Mouse (Mus musculus): ENCODE measurements around the gene Trir. TPM values are rescaled to one million over a fixed set of nuclear protein-coding genes. Genes with fewer than 3 reads are reported as not detected.

Gene Trir
- polyA plus RNA-seq (2014; fragmentation: Illumina TruSeq; extraction: RNeasy Lipid Tissue Mini Kit (QIAGEN cat#74804); ENCODE audit: insufficient read depth, low read depth, low replicate concordance): 138 TPM

GRCm38 (mm10) chr8:85026670-85027515 lies at the start of gene Trir:
Gene Trir, plus strand, starts transcription at chr8:85026823.

DNA sequence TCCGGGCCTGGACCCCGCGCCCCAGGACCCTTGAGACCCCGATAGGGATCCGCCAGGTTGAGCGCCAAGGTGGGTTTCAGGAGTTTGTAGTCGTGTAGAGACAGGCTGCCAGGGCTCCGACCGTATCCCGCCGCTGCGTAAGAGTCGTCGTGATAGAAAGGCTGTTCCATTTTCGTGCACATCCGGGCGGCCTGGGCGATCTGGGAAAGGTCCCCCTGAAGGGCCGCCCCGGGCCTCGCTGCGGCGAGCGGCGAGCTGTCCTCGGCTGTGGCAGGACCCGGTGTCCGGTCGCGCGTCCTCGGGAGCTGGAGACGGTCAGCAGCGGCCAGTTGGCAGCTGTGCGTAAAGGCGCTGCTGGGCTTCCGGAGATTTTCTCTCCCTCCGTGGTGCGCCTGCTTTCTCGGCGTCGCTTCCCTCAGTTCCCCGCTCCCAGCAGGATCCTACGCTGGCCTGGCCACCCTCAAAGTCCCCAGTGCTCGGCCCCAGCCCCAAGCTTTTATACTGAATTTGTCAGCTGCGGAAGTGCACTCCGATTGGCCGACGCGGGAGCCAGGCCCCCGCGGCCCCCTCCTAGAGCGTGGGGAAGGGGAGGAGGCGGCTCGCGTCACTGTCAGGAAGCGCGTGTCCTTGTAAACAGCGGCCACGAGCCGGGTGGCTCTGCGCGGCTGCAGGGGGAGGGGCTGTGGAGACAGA lies 48.2 kb upstream of the Trir start, which contains the start of gene Junb:
Junb (minus strand) TSS at position 471 of the 693 bp plus-strand sequence.

DNA sequence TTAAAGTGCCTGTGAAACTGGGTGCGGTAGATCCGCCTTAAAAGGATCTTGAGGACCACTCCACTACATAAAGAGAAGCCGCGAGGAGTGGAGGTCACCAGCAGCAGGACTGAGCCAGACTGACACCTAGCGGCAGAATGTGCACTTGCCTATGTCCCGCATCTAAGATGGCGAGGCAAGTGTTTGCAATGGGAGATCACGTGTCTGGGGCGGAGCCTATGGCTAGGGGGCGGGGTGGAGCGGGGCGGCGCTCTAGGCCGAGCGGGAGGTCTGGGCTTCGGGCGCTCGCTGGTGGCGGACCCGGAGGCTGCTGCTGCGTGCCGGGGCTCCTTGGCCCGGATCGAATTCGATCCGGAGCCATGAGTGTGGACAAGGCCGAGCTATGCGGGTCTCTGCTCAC lies 36.3 kb upstream of the Trir start, which contains the start of gene Hook2:
Hook2 (plus strand) TSS at position 255 of the 400 bp plus-strand sequence.

GRCm38 (mm10) chr8:85014431-85014830 lies 12.2 kb upstream of the Trir start, which contains the start of gene Best2:
Gene Best2, minus strand, starts transcription at chr8:85014531.

DNA sequence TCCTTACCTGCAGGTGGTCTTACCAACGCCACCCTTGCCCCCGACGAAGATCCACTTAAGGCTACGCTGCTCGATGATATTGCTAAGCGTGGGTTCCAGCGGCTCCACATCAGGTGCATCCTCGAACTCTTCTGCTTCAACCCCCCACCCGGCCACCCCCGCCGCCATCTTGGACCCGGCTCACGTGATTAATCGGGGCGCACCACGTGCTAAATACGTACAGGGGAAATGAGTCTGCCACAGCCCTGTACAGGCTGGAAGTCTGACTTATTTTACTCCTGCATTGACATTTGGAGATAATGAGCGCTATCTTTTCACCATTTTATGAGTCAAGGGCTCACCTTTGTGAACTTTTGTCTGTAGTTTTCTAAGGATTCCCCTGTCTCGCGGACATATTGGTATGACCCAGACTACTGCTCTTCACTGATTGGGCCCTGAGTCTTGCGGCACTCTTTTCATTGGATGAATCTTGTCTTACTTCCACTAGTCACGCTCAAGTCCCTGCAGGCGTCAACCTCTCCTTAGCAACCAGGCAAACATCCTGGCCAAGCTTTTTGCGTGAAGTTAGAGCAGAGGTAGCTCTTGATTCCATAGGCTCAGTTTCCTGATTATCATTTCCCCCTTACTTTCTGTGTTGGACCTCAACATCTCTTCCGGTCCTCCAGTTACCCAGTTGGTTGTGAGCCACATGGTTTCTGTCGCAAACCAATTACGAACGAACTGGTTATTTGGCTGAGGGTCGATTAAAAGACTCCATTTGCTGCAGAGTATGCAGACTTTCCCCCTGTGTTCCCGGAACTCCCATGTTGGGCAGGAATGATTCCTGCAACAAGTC lies 1.3 kb upstream of the Trir start, which contains the start of gene Asna1:
Asna1 (minus strand) TSS at position 184 of the 835 bp plus-strand sequence.

GRCm38 (mm10) chr8:85036718-85037365 lies 10.2 kb downstream of the Trir start, which contains the start of gene Tnpo2:
Gene Tnpo2, plus strand, starts transcription at chr8:85036915.

DNA sequence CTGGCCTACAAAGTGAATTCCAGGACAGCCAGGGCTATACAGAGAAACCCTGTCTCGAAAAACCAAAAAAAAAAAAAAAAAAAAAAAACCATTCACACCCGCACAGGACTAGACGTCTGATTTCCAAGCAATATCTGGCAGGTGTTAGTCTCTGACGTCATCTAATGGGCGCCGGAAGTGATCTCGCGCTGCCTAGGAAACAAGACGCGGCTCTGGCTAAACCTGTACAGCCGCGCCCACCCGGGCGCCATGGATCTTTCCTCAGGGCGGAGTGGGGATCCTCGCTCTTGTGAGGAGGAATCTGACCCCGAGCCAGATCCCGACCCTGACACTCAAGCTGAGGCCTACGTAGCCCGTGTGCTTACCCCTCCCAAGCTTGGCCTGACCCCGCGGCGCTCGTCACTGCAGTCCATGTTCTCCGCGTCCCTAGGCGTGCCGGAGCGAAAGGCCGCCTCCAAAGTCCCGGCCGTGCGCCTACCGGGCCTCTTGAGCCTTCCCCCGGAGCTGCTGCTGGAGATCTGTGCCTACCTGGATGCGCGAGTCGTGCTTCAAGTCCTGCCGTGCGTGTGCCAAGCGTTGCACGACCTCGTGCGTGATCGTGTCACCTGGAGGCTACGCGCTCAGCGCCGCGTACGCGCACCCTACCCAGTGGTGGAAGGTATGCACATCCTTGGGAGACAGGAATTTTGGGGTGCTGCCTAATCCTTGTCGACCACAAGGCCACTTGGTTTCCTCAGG lies 33.4 kb downstream of the Trir start, which contains the start of gene Fbxw9:
Fbxw9 (plus strand) TSS at position 177 of the 738 bp plus-strand sequence.

GRCm38 (mm10) chr8:85067982-85068381 lies 41.4 kb downstream of the Trir start, which contains the start of gene Gm5741:
Gene Gm5741, minus strand, starts transcription at chr8:85067982.

DNA sequence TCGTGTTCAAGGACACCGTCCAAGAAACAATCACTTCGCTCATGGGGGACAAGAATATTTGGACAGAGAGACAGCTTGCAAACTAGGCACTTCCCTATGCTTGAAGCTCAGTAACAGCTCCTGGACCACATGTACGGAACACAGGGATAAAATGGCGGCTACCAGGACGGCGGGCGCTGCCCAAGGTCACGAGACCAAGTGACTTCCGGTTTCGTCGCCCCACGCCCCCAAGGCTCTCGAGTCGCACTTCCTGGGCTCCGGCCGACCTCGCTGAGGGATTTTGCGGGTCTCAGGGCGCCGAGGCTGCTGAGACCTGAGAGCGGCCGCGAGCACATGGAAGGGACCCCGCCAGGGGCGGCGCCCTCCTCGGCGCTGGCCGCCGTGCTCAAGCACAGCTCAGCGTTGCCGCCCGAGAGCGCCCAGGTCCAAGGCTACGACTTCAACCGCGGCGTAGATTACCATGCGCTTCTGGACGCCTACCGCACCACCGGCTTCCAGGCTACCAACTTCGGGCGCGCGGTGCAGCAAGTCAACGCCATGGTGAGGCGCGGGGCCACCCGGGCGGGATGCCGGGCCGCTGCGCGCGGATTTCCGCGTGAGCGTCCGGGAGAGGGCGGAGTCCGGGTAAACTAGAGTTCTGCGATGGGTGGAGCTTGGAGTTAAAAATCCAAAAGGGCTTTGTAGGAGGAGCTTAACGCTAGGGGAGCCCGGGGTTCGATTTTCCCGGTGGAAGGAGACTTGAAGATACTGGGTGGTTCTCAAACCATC lies 45.1 kb downstream of the Trir start, which contains the start of gene Dhps:
Dhps (plus strand) TSS at position 244 of the 768 bp plus-strand sequence.

Other genes with a start within 250 kb of the Trir start
- gene Nfix, start 226.5 kb upstream of the Trir start, polyA plus RNA-seq (2014; fragmentation: Illumina TruSeq; extraction: RNeasy Lipid Tissue Mini Kit (QIAGEN cat#74804); ENCODE audit: insufficient read depth, low read depth, low replicate concordance): 17.5 TPM
- gene Dand5, start 204.0 kb upstream of the Trir start, polyA plus RNA-seq (2014; fragmentation: Illumina TruSeq; extraction: RNeasy Lipid Tissue Mini Kit (QIAGEN cat#74804); ENCODE audit: insufficient read depth, low read depth, low replicate concordance): 6.1 TPM
- gene Gadd45gip1, start 195.3 kb upstream of the Trir start, polyA plus RNA-seq (2014; fragmentation: Illumina TruSeq; extraction: RNeasy Lipid Tissue Mini Kit (QIAGEN cat#74804); ENCODE audit: insufficient read depth, low read depth, low replicate concordance): 12.6 TPM
- gene Rad23a, start 186.2 kb upstream of the Trir start, polyA plus RNA-seq (2014; fragmentation: Illumina TruSeq; extraction: RNeasy Lipid Tissue Mini Kit (QIAGEN cat#74804); ENCODE audit: insufficient read depth, low read depth, low replicate concordance): 43.6 TPM
- gene Calr, start 179.9 kb upstream of the Trir start, polyA plus RNA-seq (2014; fragmentation: Illumina TruSeq; extraction: RNeasy Lipid Tissue Mini Kit (QIAGEN cat#74804); ENCODE audit: insufficient read depth, low read depth, low replicate concordance): 348 TPM
- 20.7 TPM for gene Farsa, start 169.8 kb upstream of the Trir start, polyA plus RNA-seq (2014; fragmentation: Illumina TruSeq; extraction: RNeasy Lipid Tissue Mini Kit (QIAGEN cat#74804); ENCODE audit: insufficient read depth, low read depth, low replicate concordance)
- 6.5 TPM for gene Syce2, start 154.7 kb upstream of the Trir start, polyA plus RNA-seq (2014; fragmentation: Illumina TruSeq; extraction: RNeasy Lipid Tissue Mini Kit (QIAGEN cat#74804); ENCODE audit: insufficient read depth, low read depth, low replicate concordance)
- 19.6 TPM for gene Gcdh, start 132.9 kb upstream of the Trir start, polyA plus RNA-seq (2014; fragmentation: Illumina TruSeq; extraction: RNeasy Lipid Tissue Mini Kit (QIAGEN cat#74804); ENCODE audit: insufficient read depth, low read depth, low replicate concordance)
- 0.20 TPM for gene Klf1, start 124.9 kb upstream of the Trir start, polyA plus RNA-seq (2014; fragmentation: Illumina TruSeq; extraction: RNeasy Lipid Tissue Mini Kit (QIAGEN cat#74804); ENCODE audit: insufficient read depth, low read depth, low replicate concordance)
- gene Dnase2a, start 118.3 kb upstream of the Trir start, polyA plus RNA-seq (2014; fragmentation: Illumina TruSeq; extraction: RNeasy Lipid Tissue Mini Kit (QIAGEN cat#74804); ENCODE audit: insufficient read depth, low read depth, low replicate concordance): 28.2 TPM
- 0.09 TPM for gene Mast1, start 89.5 kb upstream of the Trir start, polyA plus RNA-seq (2014; fragmentation: Illumina TruSeq; extraction: RNeasy Lipid Tissue Mini Kit (QIAGEN cat#74804); ENCODE audit: insufficient read depth, low read depth, low replicate concordance)
- not detected for gene Rtbdn, start 79.8 kb upstream of the Trir start, polyA plus RNA-seq (2014; fragmentation: Illumina TruSeq; extraction: RNeasy Lipid Tissue Mini Kit (QIAGEN cat#74804); ENCODE audit: insufficient read depth, low read depth, low replicate concordance)
- gene Gm49661, start 57.4 kb upstream of the Trir start, polyA plus RNA-seq (2014; fragmentation: Illumina TruSeq; extraction: RNeasy Lipid Tissue Mini Kit (QIAGEN cat#74804); ENCODE audit: insufficient read depth, low read depth, low replicate concordance): not detected
- gene Prdx2, start 57.2 kb upstream of the Trir start, polyA plus RNA-seq (2014; fragmentation: Illumina TruSeq; extraction: RNeasy Lipid Tissue Mini Kit (QIAGEN cat#74804); ENCODE audit: insufficient read depth, low read depth, low replicate concordance): 256 TPM
- gene Rnaseh2a, start 57.1 kb upstream of the Trir start, polyA plus RNA-seq (2014; fragmentation: Illumina TruSeq; extraction: RNeasy Lipid Tissue Mini Kit (QIAGEN cat#74804); ENCODE audit: insufficient read depth, low read depth, low replicate concordance): 36.8 TPM
- gene Junb, start 48.1 kb upstream of the Trir start, polyA plus RNA-seq (2014; fragmentation: Illumina TruSeq; extraction: RNeasy Lipid Tissue Mini Kit (QIAGEN cat#74804); ENCODE audit: insufficient read depth, low read depth, low replicate concordance): 59.1 TPM
- gene Hook2, start 36.2 kb upstream of the Trir start, polyA plus RNA-seq (2014; fragmentation: Illumina TruSeq; extraction: RNeasy Lipid Tissue Mini Kit (QIAGEN cat#74804); ENCODE audit: insufficient read depth, low read depth, low replicate concordance): 6.5 TPM
- not detected for gene Best2, start 12.3 kb upstream of the Trir start, polyA plus RNA-seq (2014; fragmentation: Illumina TruSeq; extraction: RNeasy Lipid Tissue Mini Kit (QIAGEN cat#74804); ENCODE audit: insufficient read depth, low read depth, low replicate concordance)
- gene Asna1, start 1.5 kb upstream of the Trir start, polyA plus RNA-seq (2014; fragmentation: Illumina TruSeq; extraction: RNeasy Lipid Tissue Mini Kit (QIAGEN cat#74804); ENCODE audit: insufficient read depth, low read depth, low replicate concordance): 56.6 TPM
- 14.4 TPM for gene Tnpo2, start 10.1 kb downstream of the Trir start, polyA plus RNA-seq (2014; fragmentation: Illumina TruSeq; extraction: RNeasy Lipid Tissue Mini Kit (QIAGEN cat#74804); ENCODE audit: insufficient read depth, low read depth, low replicate concordance)
- gene Fbxw9, start 33.2 kb downstream of the Trir start, polyA plus RNA-seq (2014; fragmentation: Illumina TruSeq; extraction: RNeasy Lipid Tissue Mini Kit (QIAGEN cat#74804); ENCODE audit: insufficient read depth, low read depth, low replicate concordance): 13.7 TPM
- gene Gm5741, start 41.2 kb downstream of the Trir start, polyA plus RNA-seq (2014; fragmentation: Illumina TruSeq; extraction: RNeasy Lipid Tissue Mini Kit (QIAGEN cat#74804); ENCODE audit: insufficient read depth, low read depth, low replicate concordance): not detected
- 31.0 TPM for gene Dhps, start 44.9 kb downstream of the Trir start, polyA plus RNA-seq (2014; fragmentation: Illumina TruSeq; extraction: RNeasy Lipid Tissue Mini Kit (QIAGEN cat#74804); ENCODE audit: insufficient read depth, low read depth, low replicate concordance)
- 89.8 TPM for gene Wdr83os, start 53.9 kb downstream of the Trir start, polyA plus RNA-seq (2014; fragmentation: Illumina TruSeq; extraction: RNeasy Lipid Tissue Mini Kit (QIAGEN cat#74804); ENCODE audit: insufficient read depth, low read depth, low replicate concordance)
- gene Wdr83, start 54.5 kb downstream of the Trir start, polyA plus RNA-seq (2014; fragmentation: Illumina TruSeq; extraction: RNeasy Lipid Tissue Mini Kit (QIAGEN cat#74804); ENCODE audit: insufficient read depth, low read depth, low replicate concordance): 19.6 TPM
- 26.8 TPM for gene Man2b1, start 56.4 kb downstream of the Trir start, polyA plus RNA-seq (2014; fragmentation: Illumina TruSeq; extraction: RNeasy Lipid Tissue Mini Kit (QIAGEN cat#74804); ENCODE audit: insufficient read depth, low read depth, low replicate concordance)
- 1.0 TPM for gene Zfp791, start 96.3 kb downstream of the Trir start, polyA plus RNA-seq (2014; fragmentation: Illumina TruSeq; extraction: RNeasy Lipid Tissue Mini Kit (QIAGEN cat#74804); ENCODE audit: insufficient read depth, low read depth, low replicate concordance)
- not detected for gene Cks1brt, start 125.1 kb downstream of the Trir start, polyA plus RNA-seq (2014; fragmentation: Illumina TruSeq; extraction: RNeasy Lipid Tissue Mini Kit (QIAGEN cat#74804); ENCODE audit: insufficient read depth, low read depth, low replicate concordance)
- not detected for gene Olfr371, start 199.2 kb downstream of the Trir start, polyA plus RNA-seq (2014; fragmentation: Illumina TruSeq; extraction: RNeasy Lipid Tissue Mini Kit (QIAGEN cat#74804); ENCODE audit: insufficient read depth, low read depth, low replicate concordance)

Data from lung, adult 10 weeks (tissue).